Mouse (Mus musculus): ENCODE results near the gene Cpm.

DNA sequence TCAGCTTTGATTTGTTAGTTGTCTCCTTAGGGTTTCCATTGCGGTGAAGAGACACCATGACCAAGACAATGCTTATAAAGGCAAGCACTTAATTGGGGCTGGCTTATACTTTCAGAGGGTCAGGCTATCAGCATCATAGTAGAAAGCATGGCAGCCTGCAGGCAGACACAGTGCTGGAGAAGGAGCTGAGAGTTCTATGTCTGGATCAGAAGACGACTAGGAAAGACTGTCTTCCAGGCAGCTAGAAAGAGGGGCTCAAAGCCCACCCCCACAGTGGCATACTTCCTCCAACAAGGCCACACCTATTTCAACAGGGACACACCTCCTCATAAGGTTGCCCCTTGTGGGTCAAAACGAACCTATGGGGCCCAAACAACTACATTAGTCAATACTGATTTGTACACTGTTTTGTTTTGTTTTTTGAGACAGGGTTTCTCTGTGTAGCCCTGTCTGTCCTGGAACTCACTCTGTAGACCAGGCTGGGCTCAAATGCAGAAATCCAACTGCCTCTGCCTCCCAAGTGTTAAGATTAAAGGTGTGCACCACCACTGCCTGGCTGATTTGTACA, 8.3 kb upstream of the Cpm start:
- TF ChIP-seq CTCF (IDR thresholded peaks at IDR 0.05; ENCODE audit: low read depth) = no peak
- TF ChIP-seq EP300 (IDR thresholded peaks at IDR 0.05; ENCODE audit: low read depth) = no peak

All from liver, embryonic 14.5 days (tissue).